Mouse (Mus musculus): Measurements from ENCODE around the gene Ppfibp1. TPM values are rescaled to one million over a fixed set of nuclear protein-coding genes. Genes with fewer than 3 reads are reported as not detected.

The Ppfibp1 gene
- polyA plus RNA-seq, 2 experiments from 2014 or later = 5.8 to 10.1 TPM

DNA sequence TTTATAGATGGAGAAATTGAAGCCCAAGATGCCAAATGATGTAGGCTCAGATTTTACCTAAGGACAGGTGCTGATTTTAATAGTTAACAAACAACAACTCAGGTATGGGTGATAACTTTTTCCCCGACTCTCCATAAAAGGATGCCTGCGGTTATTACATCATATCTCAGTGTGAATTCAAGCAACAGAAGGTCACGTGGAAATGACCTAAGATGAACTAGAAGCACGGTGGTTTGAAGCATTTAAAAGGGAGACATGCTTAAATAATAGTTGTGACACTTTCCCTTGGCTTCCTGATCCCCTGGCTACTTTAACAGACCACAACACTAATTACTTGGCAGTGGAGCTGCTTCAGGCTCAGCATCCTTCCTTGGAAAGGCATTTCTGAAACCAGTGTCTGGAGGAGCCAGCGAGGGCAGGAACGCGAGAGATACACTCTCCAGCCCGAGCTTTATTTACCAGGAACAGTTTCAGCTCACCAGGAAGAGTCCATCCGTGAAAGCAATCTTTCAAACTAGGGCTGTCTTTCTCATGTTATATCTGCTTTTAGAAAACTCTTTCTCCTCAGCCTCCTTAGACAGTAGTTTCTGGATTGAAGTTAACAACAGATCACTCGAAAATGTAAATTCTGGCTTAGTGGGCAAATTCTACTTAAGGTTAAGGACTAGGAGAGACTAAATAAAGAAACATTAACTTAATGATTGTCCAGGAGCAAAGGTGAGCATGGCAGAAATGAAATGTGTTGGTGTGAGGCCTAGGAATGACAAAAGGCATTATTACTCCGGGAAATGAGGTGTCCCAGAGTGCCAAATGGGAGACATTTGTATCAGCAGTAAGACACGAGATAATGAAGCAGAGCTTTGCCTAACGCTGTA is 6.2 kb upstream of the Ppfibp1 start:
- no peak for ATAC-seq

DNA sequence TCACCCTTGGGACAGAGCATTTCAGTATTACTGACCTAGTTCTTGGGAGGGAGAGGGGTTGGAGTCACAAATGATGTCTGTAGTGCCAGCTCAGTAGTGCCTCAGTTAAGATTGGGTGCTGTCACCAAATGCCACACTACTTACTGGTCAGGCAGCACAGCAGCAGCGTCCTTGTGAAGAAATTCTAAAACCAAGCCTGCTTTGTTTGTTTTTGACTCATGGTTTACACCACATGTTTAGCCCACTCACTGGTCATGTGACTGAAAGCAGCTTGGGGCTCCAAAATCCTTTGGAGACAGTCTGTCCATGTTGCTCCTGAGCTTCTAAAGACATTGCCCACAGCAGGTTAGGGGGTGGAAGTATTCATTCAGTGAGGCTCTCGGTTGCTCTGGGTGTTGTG is 4.9 kb upstream of the Ppfibp1 start:
- ATAC-seq = no peak

DNA sequence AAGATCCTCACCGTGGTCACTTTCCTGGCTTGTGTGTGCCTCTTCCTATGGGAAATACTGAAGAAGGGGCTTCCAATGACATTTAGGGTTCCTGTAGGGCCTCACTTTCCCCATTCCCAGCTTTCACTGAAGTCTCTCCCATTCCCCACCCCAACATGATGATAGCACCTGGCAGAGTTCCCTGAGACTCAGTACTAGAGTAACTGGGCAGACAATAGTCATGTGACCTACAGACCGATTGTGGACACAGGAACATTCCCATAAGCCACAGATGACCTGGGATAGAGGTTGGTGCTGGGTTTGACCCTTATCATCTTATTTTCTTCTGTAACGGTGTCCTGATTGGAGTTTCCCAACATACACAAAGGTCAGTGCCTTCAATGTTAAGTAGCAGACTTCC is 4.1 kb upstream of the Ppfibp1 start:
- no peak for ATAC-seq

DNA sequence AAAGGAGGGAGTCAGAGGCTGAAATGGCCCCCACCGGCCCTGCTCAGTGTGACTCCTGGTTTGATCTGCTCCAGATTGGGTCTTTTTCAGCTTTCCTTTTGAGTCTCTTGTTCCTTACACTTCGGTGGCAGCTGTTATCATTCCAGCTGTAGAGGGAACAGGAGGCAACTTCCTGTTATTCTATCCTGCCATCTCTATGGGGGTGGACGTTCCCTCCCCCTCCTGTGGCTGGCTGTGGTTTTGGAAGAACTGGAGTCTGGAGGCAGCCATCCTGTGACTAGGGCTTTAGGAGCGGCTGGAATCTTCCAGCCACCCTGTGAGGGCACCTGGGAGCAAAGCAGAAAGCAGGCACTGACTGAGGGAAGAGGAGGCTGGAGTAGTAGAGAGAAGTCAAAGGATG is 3.4 kb upstream of the Ppfibp1 start:
- ATAC-seq = no peak

DNA sequence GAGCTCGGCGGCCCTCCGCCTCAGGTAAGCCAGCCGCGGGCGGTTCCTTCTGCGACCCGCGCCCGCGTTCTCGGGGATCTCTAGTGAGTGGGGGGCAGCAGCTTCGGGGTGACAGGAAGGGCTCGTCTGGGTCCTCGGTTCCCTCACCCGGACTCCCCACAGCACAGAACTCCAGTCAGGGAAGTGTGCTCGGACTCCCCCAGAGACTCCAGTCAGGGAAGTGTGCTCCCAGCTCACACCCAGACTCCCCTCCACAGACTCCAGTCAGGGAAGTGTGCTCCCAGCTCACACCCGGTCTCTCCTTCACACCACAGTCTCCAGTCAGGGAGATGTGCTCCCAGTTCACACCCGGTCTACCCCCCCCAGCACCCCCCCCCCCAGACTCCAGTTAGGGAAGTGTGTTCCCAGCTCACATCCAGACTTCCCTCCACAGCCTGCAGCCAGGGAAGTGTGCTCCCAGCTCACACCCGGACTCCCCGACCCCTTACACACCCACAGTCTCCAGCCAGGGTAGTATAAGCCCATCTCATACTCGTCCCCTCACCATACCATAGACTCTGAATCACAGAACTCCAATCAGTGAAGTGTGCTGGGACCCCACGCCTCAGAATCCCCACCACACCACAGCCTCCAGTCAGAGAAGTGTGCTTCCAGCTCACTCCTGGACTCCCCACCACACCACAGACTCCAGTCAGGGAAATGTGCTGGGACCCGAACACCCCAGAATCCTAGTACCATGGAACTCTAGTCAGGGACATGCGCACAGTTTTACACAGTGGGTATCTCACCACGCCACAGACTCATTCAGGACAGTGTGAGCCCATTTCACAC is 588 bp downstream of the Ppfibp1 start:
- ATAC-seq = peak; percentile 44

DNA sequence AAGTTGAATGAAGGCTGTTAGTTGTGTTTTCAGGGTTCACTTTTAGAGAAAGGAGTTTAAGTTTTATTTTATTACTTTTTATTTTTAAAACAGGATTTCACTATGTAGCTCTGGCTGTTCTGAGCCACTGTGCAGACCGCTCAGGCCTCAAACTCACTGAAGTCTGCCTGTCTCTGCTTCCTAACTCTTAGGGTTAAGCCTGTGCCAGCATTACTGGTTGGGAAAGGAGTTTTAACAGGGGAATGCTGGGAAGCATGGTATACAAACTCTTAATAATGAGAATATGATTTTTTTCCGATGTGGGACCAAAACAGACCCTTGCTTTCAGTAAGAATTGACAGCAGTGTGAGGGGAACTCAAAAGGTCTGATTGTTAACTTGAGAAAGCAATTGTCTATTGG is 1.9 kb downstream of the Ppfibp1 start:
- no peak for ATAC-seq

DNA sequence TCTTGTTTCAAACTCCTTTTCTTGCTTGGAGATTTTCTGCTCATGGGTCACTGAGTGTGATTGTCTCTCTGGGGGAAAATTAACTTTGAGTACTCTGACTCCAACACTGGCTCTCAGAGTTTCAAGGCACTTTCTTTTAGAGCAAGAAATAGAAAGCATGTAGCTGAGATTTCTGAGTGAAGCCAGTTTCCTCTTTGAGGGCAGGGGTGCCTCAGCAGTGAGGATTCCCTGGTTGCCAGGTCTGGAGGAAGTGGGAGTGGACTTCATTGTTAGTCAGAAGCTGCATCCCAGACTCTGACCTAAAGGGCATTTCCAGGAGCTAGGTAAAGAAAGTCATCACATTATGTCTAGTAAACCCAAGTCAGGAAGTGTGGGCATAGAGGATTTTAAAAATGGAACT is 2.3 kb downstream of the Ppfibp1 start:
- no peak for ATAC-seq

DNA sequence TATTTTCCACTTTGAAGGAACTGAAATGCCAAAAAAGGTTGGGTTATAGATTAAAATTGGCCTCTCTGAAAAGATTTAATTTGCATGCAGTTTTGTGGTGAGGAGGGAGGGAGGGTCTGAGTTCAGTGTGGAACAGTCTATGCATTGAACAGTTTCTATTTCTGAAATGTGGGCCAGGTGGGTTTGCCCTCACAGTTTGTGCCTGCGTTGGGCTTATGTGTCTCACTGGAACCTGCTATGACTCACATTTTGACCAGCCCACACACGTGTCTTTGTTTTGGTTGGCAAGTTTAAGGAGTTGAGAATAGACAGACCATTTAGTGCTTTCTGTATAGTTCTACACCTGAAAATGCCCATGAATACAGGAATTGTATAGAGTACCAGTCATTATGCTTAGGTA is 5.6 kb downstream of the Ppfibp1 start:
- no peak for ATAC-seq

DNA sequence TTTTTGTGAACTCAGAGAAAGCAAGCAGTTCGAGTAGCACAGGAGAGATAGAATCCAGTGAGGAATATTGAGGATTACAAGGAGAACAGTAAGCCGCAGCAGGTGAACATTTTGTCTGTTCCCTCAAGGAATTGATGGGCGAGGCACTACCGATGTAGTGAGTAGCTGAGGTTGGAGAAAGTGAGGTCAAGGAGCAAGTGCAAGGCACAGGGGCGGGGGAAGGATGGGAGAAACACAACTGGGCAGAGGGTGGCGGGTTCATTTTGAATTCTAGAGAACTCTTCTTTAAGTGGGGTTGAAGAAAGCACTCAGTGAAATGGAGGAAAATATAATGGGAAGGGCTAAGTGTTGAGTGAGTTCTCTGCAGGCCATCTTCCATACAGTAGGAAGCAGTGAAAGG is 10.4 kb downstream of the Ppfibp1 start:
- no peak for ATAC-seq

DNA sequence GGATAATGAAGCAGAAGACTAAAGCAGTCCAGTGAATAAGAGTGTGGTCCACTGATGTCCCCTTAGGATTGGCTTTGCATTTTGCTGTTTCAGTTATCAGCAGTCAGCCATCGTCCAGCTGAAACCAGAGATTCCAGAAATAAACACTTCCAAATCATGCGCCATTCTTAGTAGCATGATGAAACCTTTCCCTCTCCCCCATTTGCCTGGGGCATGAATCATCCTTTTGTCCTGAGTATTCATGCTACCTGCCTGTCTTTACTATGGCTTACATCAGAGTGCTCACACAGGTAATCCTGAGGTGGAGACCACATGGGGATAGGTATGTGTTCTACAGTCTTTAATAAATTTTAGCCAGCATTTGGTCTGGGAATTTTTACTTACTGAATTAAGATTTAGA is 11.4 kb downstream of the Ppfibp1 start:
- ATAC-seq = no peak

DNA sequence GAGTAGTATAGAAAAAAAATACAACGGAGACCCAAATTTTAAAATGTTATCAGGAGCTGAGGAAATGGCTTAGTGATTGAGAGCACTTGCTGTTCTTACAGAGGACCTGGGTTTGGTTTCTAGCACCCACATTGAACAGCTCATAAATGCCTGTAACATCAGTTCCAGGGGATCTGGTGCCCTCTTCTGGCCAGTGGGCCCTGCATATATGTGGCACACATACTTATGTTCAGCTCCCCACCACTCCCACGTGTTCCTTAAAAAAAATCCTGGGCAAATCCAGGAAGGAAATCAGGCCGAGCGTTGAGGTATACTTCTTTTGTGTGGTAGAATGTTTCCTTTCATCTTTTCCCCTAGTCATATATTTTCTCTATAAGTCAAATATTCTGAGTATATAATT is 13.6 kb downstream of the Ppfibp1 start:
- no peak for ATAC-seq

DNA sequence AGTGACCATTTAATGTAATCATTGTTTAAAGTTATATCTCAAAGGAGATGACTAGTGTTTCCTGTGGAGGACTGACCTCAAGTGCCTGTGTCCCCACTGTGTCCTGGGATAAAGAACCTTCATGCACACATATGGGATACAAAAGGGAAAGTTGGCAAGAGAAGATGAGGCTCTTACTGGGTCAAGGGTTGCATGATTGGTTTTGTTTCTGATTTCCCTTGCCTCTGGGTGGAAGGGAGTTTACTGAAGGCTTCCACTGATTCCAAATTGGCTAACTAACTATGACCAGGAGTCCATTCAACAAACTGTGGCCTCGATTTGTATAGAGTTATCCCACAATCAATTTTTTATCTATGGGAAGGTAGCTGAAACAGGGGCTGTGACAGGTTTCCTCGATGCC is 15.3 kb downstream of the Ppfibp1 start:
- no peak for ATAC-seq

DNA sequence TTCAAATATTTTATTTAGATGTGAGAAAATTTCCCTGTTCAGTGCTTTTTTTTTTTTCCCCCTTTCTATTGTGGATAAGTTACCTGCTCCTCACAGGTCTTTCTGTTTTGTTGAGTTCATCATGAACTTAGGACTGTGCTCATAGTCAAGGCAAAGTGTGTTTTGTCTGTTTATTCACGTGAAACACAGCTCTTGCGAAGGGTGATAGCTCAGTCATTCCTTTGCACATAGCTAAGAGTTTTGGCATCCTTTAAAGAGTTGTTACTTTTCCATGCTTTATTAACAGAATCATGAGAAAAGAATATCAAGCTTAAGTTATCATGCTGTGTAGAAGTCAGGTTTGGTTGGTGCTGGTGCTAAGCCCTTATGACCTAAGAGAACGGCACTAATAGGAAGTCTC is 16.4 kb downstream of the Ppfibp1 start:
- ATAC-seq = no peak

DNA sequence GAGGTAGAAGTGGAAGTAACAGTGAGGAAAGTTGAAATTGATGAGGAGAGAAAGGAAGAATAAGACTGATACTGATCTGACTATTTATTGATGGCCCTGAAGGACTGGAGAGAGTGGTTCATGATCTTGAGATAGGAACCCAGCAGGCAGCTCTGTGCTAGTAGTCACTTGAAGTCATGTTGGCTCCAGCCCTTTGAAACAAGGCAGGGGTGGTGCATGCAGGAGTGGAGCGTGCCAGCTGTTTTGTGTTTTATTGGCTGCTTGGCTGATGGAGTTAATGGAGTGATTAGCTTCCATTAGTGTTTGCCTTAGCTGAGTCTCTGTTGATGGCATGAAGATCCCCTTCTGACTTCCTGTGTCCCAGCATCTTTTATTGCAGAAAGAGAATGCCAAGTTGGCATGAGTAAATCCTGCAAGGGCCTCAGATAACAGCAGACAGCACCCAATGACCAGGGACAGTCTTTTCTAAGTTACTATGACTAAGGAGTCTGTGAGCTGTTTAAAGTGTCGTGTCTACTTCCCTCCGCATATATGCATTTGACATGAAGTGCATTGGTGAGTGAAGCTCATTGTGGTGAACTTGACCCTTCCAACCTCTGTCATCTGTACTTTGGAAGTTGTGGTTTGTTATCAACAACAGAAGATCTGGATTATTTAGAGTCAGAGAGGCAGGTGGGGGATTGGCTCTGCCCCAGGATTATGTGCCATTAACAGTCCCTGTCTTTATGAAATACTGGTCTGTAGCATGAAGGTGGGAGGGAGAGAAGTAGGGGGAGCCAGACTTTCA is 17.9 kb downstream of the Ppfibp1 start:
- ATAC-seq = no peak

DNA sequence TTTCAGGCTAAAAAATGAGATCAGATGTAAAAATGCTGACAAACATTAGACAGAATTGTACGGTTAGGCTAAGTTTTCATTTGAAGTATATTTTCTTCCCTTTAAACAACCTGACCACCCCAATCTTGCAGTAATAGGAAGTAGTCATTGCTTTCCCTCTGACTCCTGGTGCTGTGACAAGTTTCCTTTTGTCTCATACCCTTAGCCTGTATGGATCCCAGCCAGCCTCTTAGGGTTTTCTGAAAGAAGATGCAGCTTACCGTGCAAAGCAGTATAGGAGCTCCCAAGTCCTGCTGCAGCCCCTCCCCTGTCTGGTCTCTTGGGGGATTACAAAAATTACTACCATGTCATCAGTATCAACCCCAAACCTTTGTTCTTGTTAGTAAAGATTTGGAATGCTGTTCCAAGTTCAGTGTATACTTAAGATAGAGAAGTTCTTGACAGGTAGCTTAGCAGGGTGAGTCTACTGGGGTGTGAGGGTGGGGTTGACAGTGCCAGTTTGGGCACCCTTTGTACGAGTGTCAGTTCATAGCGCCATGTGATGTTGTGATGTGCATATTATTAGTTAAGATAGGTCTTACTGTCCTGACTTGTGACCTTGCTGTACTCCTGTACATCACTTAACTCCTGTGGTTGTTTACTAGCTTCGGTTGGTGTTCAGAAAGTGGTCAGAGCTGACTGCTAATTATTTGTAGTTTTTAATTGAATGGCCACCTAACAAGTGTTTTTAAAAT is 18.9 kb downstream of the Ppfibp1 start:
- no peak for ATAC-seq

DNA sequence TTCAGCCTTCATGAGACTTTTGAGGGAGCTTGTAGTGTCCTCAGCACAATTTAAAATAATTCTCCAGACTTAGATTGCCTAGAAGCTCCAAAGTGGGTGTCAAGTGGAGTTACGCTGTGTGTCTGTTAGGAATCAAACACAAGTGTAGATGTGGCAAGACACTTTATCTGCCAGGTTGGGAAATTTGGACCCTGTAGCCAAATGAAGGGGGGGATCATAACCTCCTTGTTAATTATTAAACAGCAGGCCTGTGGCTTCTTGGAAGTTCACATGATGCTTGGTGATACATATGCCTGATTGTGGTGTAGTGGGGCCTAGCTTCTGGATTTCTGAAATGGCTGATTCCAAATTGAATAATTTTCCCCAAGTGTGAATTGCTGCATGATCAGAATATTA is 19.5 kb downstream of the Ppfibp1 start:
- no peak for ATAC-seq

DNA sequence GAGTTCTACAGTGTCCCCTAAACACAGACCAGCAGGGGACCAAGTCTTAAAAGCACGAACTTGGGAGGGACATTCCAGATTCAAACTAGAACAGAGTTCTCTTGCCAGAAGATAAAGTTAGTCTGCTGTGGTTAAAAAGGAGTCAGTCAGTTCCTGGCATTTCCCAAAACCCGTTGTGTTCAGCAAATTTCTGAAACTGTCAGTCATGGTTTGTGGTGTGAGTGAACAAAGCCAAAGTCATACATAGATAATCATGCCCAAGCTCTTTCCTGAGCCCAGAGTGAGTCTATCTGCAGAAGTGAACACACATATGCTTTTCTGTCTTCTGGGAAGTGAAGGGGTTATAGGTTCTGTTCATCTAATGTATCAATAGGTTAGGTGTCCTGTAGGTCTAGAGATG is 20.5 kb downstream of the Ppfibp1 start:
- no peak for ATAC-seq

DNA sequence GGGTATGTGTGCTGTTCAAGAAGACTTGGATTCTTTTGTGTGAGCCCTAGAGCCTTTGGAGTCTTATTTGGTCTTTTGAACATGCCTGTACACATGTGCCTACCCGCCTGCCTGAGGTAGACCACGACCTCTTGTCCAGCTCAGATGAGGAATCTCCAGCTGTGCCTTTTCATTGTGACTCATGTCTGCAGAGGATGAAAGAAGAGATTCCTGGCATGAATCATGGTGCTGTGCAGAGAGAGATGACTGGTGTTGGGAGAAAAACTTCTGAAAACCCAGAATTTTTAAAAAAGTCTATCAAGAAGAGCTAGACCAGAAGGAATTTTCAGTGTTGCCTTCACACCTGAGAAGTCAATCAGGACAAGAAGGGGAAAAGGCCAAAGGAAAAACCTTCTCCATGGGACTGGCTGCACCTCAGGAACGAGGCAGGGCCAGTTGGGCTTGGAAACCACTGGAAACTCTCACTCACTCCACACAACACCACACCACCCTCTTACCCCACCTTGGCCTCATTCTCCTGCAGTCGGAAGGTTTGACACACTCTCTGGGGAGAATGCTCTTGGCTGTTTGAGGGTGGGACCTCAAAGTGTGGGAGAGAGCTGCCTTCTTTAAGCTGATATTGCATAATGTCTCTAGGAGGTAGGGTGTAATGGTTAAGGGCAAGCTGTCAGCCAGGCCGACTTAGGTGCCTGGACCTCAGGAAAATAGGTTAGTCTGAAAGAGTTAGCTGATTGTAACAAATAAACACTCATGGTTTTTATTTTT is 21.6 kb downstream of the Ppfibp1 start:
- no peak for ATAC-seq

DNA sequence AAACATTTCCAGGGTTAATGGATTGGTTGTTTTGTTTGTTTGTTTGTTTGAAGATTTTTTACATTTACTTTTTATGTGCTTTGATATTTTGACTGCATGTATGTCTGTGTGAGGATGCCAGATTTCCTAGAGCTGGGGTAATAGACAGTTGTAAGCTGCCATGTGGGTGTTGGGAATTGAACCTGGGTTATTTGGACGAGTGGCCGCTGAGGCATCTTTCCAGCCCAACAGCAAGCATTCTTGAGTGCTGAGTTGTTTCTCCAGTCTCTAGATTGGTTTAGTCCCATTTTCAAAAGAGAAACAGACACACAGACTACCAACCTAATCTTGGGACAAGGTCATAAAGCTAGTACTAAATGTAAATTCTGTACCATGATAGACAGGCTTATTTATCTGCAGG is 22.5 kb downstream of the Ppfibp1 start:
- ATAC-seq = no peak

DNA sequence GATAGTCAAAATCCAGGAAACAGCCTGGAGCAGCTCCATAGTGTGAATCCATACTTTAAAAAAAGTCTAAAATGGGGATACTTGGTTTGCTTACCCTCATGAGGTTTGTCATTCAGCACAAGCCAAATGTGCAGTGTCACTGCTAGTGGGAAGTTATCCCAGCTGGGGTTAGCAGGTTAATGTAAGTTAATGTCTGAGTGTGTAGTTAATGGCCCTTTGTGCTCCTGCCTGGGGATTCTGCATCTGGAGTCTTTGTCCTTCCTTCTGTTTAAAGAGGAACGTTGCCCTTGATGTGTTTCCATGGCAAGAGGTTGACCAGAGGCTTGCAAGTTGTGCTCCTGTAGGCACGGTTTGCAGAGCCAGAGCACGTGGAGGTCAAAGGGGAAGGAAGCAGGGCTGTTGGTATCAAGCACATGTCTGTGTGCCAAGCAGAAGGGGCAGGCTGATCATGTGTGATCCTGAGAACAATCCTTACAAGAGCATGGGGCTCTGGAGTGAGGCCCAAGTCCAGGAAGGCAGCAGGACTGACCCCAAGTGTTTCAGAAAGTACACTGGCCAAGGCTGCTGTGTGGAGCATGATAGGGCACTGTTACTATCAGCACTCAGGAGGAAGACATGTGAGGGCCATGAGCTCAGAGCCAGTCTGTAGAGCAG is 24.7 kb downstream of the Ppfibp1 start:
- no peak for ATAC-seq
